Mouse (Mus musculus) layer of hippocampus, postnatal 36 days (tissue): ENCODE measurements around the gene Ost4. TPM values are rescaled to one million over a fixed set of nuclear protein-coding genes. Genes with fewer than 3 reads are reported as not detected.

ENCODE experiments used
- DNase-seq, 2 experiments: peaks; one replicate each; pipeline ENCODE4 v3.0.0; 2022
- total RNA-seq, 2 experiments: library from RNA; stranded (reverse); gene quantifications; 2 replicates each; pipeline ENCODE4 v1.2.3; 2021

The Ost4 gene
- total RNA-seq, 2 experiments from 2014 or later: 97.4 to 99.4 TPM

DNA sequence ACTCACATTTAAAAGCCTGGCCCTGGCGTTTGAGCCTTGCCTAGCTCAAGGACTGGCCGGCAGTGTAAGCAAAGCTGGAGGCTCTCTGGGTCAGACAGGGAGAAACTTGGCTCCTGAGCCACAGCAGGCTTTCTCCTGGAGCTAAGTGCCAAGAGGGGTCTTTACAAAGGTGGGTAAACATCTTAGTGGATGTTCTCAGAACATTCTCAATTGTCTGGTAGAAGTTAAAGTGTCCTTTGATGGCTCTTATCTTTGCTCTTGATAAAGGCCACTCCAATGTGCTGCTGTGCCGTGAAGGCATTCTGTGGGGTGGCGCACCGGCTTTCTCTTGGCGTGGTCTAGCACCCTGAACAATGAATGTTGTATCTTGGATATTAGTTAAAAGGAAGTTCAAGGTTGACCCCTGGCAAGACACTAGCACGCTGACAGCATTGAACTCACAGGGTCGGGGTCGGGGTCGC, 15.0 kb upstream of the Ost4 start:
- no peak for DNase-seq

DNA sequence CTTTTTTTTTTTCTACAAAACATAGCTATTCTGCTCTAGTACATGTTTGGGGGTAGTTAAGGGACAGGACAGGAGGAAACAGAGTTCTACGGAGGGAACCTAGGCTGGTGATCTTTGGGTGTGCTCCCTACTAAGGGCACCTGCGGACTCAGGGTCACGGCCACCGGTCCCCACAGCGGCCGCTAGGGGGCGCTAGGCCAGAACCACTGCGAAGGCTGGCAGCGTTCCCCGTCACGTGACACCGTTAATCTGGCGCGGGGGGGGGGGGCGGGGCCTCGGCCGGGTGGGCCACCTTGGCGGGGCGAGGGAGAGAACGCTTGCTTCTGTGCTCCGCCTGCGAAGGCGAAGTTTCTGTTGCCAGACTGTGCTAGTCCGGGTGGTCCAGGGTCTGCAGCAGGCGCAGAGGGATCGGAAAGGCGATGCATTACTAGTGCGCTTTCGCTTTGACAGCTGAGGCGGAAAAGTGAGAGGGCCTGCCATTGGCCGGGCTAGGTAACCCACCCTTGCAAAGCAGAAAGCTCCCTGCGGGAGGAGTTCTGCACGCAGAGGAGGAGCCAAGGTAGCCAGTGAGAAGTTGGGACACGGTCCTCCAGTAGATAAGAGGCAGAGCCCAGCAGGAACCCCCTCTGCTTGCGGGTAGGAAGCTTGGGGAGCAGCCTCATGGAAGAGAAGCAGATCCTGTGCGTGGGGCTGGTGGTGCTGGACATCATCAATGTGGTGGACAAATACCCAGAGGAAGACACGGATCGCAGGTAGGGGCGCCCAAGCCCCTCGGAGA, 13.9 kb upstream of the Ost4 start, which contains the start of gene Khk:
TSS of gene Khk (plus strand) at position 176 of the 778 bp plus-strand sequence.
- peak; percentile 78 to 81 for DNase-seq

DNA sequence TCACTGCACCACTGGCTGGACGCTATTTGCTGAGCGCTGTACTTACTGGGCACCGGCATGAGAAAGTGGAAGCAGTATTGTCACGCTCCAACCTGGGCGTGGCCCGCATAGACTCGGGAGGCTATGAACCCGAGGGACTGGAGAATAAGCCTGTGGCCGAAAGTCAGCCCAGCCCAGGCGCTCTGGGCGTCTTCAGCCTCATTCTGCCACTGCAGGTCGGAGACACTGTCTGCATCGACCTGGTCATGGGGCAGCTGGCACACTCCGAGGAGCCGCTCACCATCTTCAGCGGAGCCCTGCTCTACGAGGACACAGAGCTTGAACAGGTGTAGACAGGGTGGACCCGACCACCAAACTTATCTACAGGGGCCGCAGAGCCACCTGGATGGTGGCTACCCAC, 13.0 kb upstream of the Ost4 start:
- no peak for DNase-seq

DNA sequence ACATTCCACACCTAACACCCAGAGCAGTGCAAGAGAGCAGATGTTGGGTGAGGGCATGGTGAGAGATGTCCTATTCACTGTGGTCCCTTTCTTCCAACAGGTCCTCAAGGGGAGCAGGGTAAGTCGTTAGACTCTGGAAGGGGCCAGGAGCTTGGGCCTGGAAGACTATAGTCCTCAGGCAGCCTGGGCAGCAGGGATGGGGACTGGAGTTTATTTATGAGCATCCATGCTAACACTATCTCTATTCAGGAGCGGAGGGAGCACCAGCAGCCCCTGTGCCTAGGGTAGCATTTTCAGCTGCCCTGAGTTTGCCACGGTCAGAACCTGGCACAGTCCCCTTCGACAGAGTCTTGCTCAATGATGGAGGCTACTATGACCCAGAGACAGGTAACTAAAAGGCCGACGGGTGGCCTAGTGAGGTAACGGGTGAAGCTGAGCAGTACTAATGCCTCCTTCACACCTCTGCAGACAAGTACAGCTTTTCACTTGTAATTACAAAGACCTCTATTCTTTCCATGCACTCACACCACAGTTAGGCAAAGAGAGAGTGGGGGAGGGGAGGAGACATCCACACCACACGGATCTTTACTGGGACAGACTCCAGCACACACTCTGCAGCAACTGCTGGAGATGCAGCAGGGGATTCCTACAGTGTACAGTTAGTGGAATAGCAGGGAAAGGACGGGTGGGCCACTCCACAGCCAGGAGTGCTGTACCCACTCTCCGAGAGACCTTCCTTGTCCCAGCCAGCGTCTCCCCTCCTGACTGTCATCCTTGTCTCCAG, 12.4 kb upstream of the Ost4 start:
- no peak for DNase-seq

- DNase-seq: no peak
Observed at GRCm38 (mm10) chr5:30918691-30919090, 11.1 kb upstream of the Ost4 start.

DNA sequence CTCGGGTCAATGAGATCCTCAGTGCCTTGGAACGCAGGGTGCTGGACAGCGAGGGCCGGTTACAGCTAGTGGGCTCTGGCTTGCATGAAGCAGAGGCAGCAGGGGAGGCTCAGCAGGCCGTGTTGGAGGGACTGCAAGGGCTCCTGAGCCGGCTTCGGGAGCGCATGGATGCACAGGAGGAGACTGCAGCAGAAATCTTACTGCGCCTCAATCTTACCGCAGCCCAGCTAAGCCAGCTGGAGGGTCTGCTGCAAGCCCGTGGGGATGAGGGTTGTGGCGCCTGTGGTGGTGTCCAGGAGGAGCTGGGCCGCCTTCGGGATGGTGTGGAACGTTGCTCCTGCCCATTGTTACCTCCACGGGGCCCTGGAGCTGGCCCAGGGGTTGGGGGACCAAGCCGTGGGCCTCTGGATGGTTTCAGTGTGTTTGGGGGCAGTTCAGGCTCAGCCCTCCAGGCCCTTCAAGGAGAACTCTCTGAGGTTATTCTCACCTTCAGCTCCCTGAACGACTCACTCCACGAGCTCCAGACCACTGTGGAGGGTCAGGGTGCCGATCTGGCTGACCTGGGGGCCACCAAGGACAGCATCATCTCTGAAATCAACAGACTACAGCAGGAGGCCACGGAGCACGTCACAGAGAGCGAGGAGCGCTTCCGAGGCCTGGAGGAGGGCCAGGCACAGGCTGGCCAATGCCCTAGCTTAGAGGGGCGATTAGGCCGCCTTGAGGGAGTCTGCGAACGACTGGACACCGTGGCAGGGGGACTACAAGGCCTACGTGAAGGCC, 10.5 kb upstream of the Ost4 start:
- DNase-seq: no peak

GRCm38 (mm10) chr5:30917348-30917747, 9.8 kb upstream of the Ost4 start:
- no peak for DNase-seq

- DNase-seq: no peak
Observed at GRCm38 (mm10) chr5:30916841-30917240, 9.3 kb upstream of the Ost4 start.

DNA sequence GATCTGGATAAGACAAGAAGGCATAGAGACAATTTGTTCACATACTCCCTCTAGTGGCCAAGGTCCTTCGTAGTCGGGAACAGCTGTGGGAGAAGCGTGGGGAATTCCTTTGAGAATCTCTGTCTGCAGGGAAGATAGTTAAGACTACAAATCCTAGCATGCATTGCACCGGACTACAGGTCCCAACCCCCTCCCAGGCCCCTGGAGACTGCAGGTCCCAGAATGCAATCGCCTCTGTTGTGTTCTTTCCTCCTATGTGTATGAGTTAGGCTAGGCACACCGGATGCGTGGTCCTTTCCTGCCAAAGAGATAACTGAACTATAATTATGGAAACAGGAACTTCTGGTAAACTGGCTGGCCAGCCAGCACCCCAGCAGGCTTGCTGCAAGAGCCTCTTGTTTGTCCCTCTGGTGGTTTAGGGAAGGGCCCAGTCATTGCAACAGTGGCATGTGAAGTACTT, 8.4 kb upstream of the Ost4 start:
- peak; percentile 86 to 88 for DNase-seq

- DNase-seq: no peak
Observed at GRCm38 (mm10) chr5:30915456-30915855, 7.9 kb upstream of the Ost4 start.

DNA sequence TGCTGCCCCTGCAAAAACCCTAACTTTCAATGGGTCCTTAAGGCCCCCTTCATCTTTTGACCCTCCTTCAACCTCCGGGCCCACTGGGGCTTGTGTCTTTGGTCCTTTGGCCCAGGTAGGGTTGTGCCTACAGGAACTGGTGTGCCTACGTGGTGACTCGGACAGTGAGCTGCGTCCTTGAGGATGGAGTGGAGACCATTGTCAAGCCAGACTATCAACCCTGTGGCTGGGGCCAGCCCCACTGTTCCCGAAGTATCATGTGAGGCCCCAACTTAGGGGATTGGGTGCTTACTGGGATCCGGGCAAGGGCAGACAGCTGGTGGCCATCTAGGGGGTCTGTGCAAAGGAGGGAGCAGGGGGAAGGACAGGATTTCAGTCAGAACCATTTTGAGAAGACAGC, 7.3 kb upstream of the Ost4 start:
- no peak for DNase-seq

DNA sequence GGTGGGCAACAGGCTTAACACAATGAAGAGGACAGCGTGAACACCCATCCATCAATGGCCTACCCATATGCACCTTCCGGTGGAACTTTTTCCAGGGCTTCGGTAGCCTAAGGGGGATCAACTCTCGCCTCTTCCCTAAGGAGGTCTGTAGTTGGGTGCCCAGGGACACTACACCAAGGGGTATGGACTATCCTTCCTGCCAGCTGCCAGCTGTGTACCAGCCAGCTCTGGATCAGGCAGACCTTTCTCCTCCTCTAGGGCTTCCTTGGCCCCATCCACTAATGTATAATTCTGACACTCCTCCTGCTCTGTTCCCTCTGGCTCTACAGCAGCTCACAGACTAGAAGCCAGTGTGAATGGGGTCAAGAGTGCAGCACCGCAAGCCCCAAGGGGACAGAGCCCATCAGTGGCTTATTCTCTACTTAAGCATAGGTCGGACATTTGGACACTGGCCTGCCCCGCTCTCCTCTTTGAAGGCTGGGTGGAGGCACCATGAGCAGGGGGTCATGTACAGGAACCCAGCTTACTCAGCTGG, 6.6 kb upstream of the Ost4 start:
- no peak for DNase-seq

DNA sequence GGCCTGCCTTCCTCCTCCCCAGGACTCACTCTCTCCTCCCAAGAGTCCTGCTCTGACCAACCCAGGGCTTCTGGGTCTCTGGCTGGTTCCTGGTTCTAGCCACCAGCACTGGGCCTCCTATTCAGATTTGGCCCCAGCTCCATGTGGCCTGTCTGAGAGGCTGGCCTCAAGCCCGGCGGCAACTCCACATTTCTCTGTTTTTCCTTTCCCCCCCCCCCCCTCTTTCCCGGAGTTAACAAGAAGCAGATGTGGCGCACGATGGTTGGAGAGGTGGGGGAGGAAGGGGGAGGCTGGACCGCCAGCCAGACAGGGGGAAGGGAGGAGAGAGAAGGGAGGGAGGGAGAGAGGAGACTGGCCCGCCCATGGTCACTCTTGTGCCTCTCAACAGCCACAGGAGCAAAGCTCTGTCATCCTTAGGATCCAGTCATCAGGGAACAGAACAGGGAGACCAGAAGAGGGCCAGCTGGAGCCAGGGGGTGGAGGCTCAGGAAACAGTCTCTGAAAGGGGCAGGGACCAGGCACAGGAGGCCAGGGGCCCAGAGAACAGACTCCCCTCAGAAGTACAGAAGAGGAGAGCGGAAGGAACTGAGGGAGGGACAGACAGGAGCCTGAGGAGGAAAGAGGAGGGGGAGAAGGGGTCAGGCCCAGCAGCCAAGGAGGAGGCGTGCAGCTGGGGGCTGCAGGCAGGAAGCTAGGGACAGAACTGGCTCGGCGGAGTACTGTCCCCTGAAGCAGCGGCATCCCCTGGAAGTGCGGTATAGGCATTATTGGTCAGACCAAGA, 5.7 kb upstream of the Ost4 start, which contains the start of gene Emilin1:
TSS of gene Emilin1 (plus strand) at position 343 of the 782 bp plus-strand sequence.
- DNase-seq: no peak

DNA sequence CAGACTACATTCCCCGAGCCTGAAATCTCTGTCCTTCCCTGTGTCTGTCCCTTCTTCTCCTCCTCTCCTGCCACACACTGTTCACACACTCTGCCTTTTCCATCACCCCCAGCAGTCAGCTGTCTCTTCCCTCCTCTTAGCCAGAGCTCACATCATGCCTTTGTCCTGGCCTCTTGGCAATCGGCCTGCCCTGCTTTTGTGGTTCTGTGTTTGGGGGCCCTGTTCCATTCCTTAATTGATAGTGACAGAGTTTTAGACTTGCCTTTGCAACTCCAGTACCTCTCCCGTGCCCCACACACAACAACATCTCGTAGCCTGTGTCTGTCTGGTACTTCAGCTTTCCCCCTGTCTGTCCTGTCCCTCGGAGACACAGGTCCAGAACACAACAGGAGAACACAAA, 4.6 kb upstream of the Ost4 start:
- DNase-seq: no peak

DNA sequence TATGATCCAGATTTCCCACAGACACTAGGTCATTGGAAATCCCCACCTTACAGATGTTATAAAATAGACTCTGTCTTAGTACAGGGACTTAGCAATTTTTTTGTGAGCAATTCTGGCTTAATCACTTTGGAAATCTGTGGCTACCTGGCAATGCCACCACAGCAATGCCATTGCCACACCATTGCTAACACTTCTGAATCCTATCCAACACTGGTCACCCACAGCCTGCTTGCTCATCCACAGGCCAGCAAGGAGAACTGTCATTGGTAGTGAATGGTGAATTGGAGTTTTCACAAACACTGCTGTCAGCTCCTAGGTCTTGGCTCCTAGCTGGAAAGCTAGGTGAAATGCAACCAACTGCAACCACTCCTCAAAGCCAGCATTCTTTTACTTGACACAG, 2.9 kb upstream of the Ost4 start:
- no peak for DNase-seq

DNA sequence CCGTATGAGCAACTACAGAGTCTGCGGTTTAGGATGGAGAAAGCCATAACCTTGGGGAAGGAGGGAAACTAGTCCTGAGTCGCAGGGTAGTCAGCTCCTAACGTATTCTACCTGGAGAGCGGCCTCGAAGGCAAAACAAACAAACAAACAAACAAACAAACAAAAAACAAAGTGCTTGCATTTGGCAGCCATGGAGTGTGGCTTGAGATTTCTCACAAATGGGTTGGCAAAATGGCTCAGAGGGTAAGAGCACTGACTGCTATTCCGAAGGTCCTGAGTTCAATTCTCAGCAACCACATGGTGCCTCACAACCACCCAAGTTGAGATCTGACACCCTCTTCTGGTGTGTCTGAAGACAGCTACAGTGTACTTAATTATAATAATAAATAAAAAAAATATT, 2.3 kb upstream of the Ost4 start:
- DNase-seq: no peak

DNA sequence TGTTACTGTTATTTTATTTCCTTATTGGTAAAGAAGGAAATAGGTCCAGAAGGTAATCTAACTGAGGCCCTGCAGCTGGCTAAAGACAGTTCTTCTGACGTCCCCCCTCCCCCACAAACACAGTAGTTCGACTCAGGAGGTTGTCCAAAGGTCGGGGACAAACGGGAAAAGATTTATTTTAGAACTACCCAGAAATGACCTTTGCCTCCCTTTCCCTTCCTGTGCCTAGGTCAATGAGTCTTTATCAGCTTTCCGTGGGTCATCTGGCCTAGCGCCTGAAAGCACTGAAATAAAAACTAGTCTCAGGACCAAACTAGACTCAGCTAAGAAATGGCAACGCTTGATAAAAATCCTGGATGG, 1.7 kb upstream of the Ost4 start:
- DNase-seq: no peak

DNA sequence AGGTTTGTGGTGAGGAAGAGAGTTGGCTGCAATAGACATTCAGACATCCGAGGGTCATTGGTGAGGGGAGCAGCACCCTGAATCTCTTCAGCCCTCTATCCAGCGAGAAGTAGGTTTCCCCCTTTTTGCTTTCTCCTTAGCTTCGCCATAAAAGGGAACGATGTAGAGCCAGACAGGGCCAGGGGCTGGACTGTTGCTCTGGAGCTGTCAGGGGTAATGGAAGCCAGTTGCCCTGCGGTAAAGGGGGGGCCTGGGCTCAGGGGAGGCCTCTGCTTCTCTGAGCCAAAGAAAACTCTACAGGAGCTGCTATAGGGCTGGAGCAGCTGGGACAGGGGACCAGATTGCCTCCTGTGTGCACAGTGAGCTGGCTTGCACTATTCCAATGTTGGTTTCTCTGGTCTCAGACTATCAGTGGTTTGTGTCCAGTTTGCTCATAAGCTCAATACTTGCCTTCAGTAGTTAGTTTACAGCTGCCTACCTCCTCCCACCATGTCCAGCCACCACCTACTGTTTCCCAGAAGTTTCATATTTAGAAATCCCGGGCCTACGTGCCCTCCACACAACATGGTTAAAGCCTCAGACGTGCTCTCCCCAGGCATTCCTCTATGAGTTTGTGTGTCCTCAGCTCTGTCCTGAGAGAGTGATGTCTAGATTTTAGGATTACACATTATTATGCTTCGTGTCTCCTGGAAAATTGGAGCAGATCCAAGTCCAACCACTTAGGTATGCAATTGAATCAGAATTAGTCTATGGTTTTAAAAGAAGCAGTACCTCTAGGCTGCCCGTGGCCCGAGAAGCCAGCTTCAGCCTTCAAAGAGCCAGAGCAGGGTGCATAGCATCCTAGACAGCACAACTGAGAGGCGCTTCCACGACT, 1.1 kb upstream of the Ost4 start:
- no peak for DNase-seq

- no peak for DNase-seq
Observed at GRCm38 (mm10) chr5:30901860-30902259, 5.7 kb downstream of the Ost4 start.

DNA sequence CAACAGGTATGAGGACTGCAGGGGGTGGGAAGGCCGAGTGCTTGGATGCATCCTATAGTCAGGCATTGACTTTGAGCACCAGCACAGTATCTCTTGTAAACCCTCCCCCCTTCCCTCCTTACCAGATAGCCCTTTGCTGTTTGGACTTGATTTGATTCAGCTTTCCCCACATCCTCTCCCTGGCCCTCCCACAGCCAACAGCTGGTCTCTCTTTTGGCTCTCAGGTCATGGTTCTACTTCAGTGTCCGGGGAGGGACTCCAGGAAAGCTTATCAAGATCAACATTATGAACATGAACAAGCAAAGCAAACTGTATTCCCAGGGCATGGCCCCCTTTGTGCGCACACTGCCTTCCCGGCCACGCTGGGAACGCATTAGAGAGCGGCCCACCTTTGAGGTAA, 17.2 kb downstream of the Ost4 start:
- no peak for DNase-seq
